Mouse (Mus musculus) CH12.LX (cell line): ENCODE results near the gene Cdhr2. TPM values are rescaled to one million over a fixed set of nuclear protein-coding genes. Genes with fewer than 3 reads are reported as not detected.

Experiments used
- DNase-seq: peaks from one replicate; pipeline ENCODE4 v3.0.0-alpha.2; 2013; ENCODE audit errors: extremely low read depth
- H3K27ac ChIP-seq: 2 replicates; pipeline ENCODE4 v1.5.1; 2012; ENCODE audit warnings: low read depth, mild to moderate bottlenecking, control low read depth, moderate library complexity; ENCODE audit not compliant: insufficient read depth
- H3K27me3 ChIP-seq: replicated peaks from 2 replicates; pipeline ENCODE3; 2012; ENCODE audit warnings: inconsistent platforms
- H3K36me3 ChIP-seq, 2 experiments: replicated peaks in 1 of 2; 2 replicates each; pipeline versions ENCODE3 to v1.6.1; 2012; ENCODE audit warnings: inconsistent platforms in 1 of 2, low read length in 1 of 2, mild to moderate bottlenecking in 1 of 2, mixed read lengths in 1 of 2, moderate library complexity in 1 of 2; ENCODE audit not compliant: control insufficient read depth in 1 of 2, insufficient read depth in 1 of 2
- H3K4me1 ChIP-seq, 2 experiments: 2 replicates each; pipeline ENCODE4 v1.6.1; 2012; ENCODE audit warnings: inconsistent platforms in 1 of 2, moderate library complexity in 1 of 2; ENCODE audit not compliant: insufficient read depth in 2 of 2, control insufficient read depth in 1 of 2
- H3K4me2 ChIP-seq: 2 replicates; pipeline ENCODE4 v1.6.1; 2012; ENCODE audit warnings: low read depth, mild to moderate bottlenecking, control low read depth; ENCODE audit not compliant: poor library complexity, insufficient read depth, severe bottlenecking
- H3K4me3 ChIP-seq, 3 experiments: fragments of 150-350 bp in 1 of 3; sonication (generic) in 1 of 3; replicated peaks in 1 of 3; 2 replicates each; pipeline versions ENCODE3 to v1.5.1; 2011 to 2012; ENCODE audit warnings: low read depth in 2 of 3, low read length in 2 of 3, mild to moderate bottlenecking in 2 of 3, moderate library complexity in 2 of 3, control low read depth in 1 of 3, improper control_type of control experiment in 1 of 3, inconsistent platforms in 1 of 3, mixed read lengths in 1 of 3; ENCODE audit not compliant: poor library complexity in 1 of 3
- H3K79me2 ChIP-seq: replicated peaks from 2 replicates; pipeline ENCODE4 v1.6.1; 2012; ENCODE audit warnings: mild to moderate bottlenecking, moderate library complexity; ENCODE audit not compliant: control insufficient read depth, poor library complexity, insufficient read depth, severe bottlenecking; ENCODE audit errors: extremely low read depth
- H3K9ac ChIP-seq: 2 replicates; pipeline ENCODE4 v1.6.1; 2012; ENCODE audit warnings: low read depth, mild to moderate bottlenecking, control low read depth, moderate library complexity; ENCODE audit not compliant: insufficient read depth
- H3K9me3 ChIP-seq: replicated peaks from 2 replicates; pipeline ENCODE3; 2012; ENCODE audit warnings: low read length, inconsistent platforms, mixed read lengths
- BHLHE40 ChIP-seq: IDR thresholded peaks from 2 replicates; pipeline ENCODE4 v1.6.1; 2011; ENCODE audit warnings: mild to moderate bottlenecking, low read depth, low read length, improper control_type of control experiment
- CHD1 ChIP-seq: IDR thresholded peaks from 2 replicates; pipeline ENCODE4 v1.6.1; 2012; ENCODE audit warnings: low read depth, low read length, improper control_type of control experiment, inconsistent platforms
- CTCF ChIP-seq, 2 experiments: IDR thresholded peaks in 1 of 2; conservative IDR thresholded peaks in 1 of 2; 2 replicates each; pipeline ENCODE4 v1.5.1; 2011 to 2012; ENCODE audit warnings: low read depth in 2 of 2, low read length in 2 of 2, improper control_type of control experiment in 1 of 2, inconsistent platforms in 1 of 2, mild to moderate bottlenecking in 1 of 2, moderate library complexity in 1 of 2
- E2F4 ChIP-seq: IDR thresholded peaks from 2 replicates; pipeline ENCODE4 v1.6.1; 2011; ENCODE audit warnings: low read depth, low read length, improper control_type of control experiment; ENCODE audit not compliant: insufficient replicate concordance
- ELF1 ChIP-seq: IDR thresholded peaks from 2 replicates; pipeline ENCODE4 v1.6.1; 2014; ENCODE audit warnings: low read depth, mild to moderate bottlenecking, inconsistent platforms, low read length, improper control_type of control experiment
- ETS1 ChIP-seq: conservative IDR thresholded peaks from 2 replicates; pipeline ENCODE4 v1.6.1; 2012; ENCODE audit warnings: low read depth, mild to moderate bottlenecking, inconsistent platforms, low read length, improper control_type of control experiment, moderate library complexity
- GABPA ChIP-seq: IDR thresholded peaks from 2 replicates; pipeline ENCODE4 v1.6.1; 2012; ENCODE audit warnings: low read depth, low read length, improper control_type of control experiment, inconsistent platforms; ENCODE audit not compliant: insufficient replicate concordance
- HCFC1 ChIP-seq: IDR thresholded peaks from 2 replicates; pipeline ENCODE4 v1.6.1; 2012; ENCODE audit warnings: low read depth, mild to moderate bottlenecking, inconsistent platforms, low read length, improper control_type of control experiment
- JUN ChIP-seq: IDR thresholded peaks from 2 replicates; pipeline ENCODE4 v1.6.1; 2011; ENCODE audit warnings: low read depth, mild to moderate bottlenecking, low read length, improper control_type of control experiment, moderate library complexity; ENCODE audit not compliant: insufficient read depth
- JUND ChIP-seq: conservative IDR thresholded peaks from 2 replicates; pipeline ENCODE4 v1.6.1; 2011; ENCODE audit warnings: low read depth, low read length, improper control_type of control experiment
- MAFK ChIP-seq: IDR thresholded peaks from 2 replicates; pipeline ENCODE4 v1.6.1; 2011; ENCODE audit warnings: low read length, improper control_type of control experiment; ENCODE audit not compliant: insufficient replicate concordance
- MEF2A ChIP-seq: IDR thresholded peaks from 2 replicates; pipeline ENCODE4 v1.6.1; 2014; ENCODE audit warnings: low read depth, mild to moderate bottlenecking, inconsistent platforms, low read length, improper control_type of control experiment, borderline replicate concordance
- MXI1 ChIP-seq: IDR thresholded peaks from 2 replicates; pipeline ENCODE4 v1.6.1; 2011; ENCODE audit warnings: mild to moderate bottlenecking, low read depth, low read length, improper control_type of control experiment
- NRF1 ChIP-seq: IDR thresholded peaks from 2 replicates; pipeline ENCODE4 v1.6.1; 2014; ENCODE audit warnings: low read depth, mild to moderate bottlenecking, inconsistent platforms, low read length, improper control_type of control experiment, moderate library complexity
- POLR2A ChIP-seq: IDR thresholded peaks from 2 replicates; pipeline ENCODE4 v1.6.1; 2011; ENCODE audit warnings: low read depth, mild to moderate bottlenecking, improper control_type of control experiment, low read length
- POLR2AphosphoS2 ChIP-seq: IDR thresholded peaks from 2 replicates; pipeline ENCODE4 v1.6.1; 2011; ENCODE audit warnings: low read depth, low read length, improper control_type of control experiment
- TCF12 ChIP-seq: IDR thresholded peaks from 2 replicates; pipeline ENCODE4 v1.6.1; 2014; ENCODE audit warnings: low read depth, mild to moderate bottlenecking, inconsistent platforms, low read length, improper control_type of control experiment
- ZNF384 ChIP-seq: IDR thresholded peaks from 2 replicates; pipeline ENCODE4 v1.6.1; 2012; ENCODE audit warnings: low read depth, low read length, improper control_type of control experiment, inconsistent platforms
- dilution Hi-C: fragments of 300-500 bp; cut with MboI; formaldehyde crosslinking; loops from 2 replicates; pipeline ENCODE4 v1.14.3; 2020; ENCODE audit warnings: low sequenced_read_pairs; ENCODE audit not compliant: extremely low pct_unique_long_range_greater_than_20kb, extremely low pct_ligation_motif_present
- in situ Hi-C: fragments of 300-500 bp; cut with MboI; formaldehyde crosslinking; loops from 3 replicates; pipeline ENCODE4 v1.14.3; 2019; ENCODE audit warnings: low sequenced_read_pairs, low pct_ligation_motif_present, low pct_unique_long_range_greater_than_20kb, mixed read lengths
- polyA plus RNA-seq: library from polyadenylated mRNA; unstranded; fragments of >175 nt; gene quantifications from 2 replicates; pipeline ENCODE4 v1.2.1, GENCODE M21; 2012; ENCODE audit warnings: low read depth; ENCODE audit not compliant: insufficient read length
- total RNA-seq, 2 experiments: library from RNA; depleted of rRNA; stranded (reverse); fragments of 300-350 nt in 1 of 2; fragments of >200 nt in 1 of 2; gene quantifications; 2 replicates each; pipeline ENCODE4 v1.2.3; 2012 to 2014

Cdhr2 gene
- total and polyA plus RNA-seq, 3 experiments: not detected

DNA sequence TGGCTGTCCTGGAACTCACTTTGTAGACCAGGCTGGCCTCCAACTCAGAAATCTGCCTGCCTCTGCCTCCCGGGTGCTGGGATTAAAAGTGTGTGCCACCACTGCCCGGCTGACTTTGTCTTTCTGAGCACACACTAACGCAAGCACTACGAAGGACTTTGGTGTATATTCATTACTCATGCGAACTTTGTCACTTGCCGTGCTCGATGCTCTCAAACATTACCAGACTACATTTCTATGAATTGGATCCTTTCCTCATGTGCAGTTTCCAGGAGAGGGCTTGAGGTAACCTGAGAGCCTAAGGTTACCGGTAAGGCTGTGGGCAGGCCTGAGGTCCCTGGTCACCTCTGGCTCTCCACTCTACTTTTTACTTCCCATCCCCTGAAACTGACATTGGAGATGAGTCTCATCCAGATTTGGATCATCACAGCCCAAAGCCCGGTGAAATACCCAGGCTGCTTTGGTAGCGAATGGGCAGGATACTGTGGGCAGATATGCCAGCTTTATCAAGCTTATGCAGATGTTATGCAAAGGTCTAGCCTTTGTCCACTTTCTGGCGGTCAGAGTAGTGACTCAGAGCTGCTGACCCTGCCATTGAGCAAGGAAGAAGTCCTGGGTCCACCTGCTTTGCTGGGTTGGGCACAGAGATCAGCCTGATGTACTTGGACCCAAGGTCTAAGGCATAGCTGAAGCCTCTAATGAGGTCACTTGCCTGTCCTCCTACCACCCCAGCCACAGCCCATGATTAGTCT lies 5.6 kb upstream of the Cdhr2 start:
- H3K9me3 ChIP-seq: no peaks in the 10 kb centered on the region
- no peak overlapping the region for H3K27ac ChIP-seq
- H3K36me3 ChIP-seq: peaks cover 0 to 3% of the 10 kb centered on the region in 2 experiments
- no peak overlapping the region for H3K4me2 ChIP-seq
- TF ChIP-seq TCF12 (no peak), MEF2A (no peak)
- no peak overlapping the region for H3K4me3 ChIP-seq
- H3K79me2 ChIP-seq: peaks cover 11% of the 10 kb centered on the region
- in situ Hi-C loops (no loop called here), dilution Hi-C loops (no loop called here)
- DNase-seq: no peak
- peaks cover 12 to 28% of the 10 kb centered on the region in 2 experiments for H3K4me1 ChIP-seq
- H3K9ac ChIP-seq: no peak overlapping the region
- peaks cover 17% of the 10 kb centered on the region for H3K27me3 ChIP-seq

GRCm38 (mm10) chr13:54702507-54702906 lies 1.2 kb downstream of the Cdhr2 start:
- Histone ChIP-seq H3K36me3 (no peaks in the 10 kb centered on the region), H3K27me3 (peaks cover 56% of the 10 kb centered on the region), H3K9me3 (no peaks in the 10 kb centered on the region), H3K4me2 (no peak overlapping the region), H3K79me2 (no peaks in the 10 kb centered on the region), H3K9ac (no peak overlapping the region), H3K27ac (no peak overlapping the region), H3K4me3 (no peak overlapping the region), H3K4me1 (peaks cover 0 to 8% of the 10 kb centered on the region in 2 experiments; a peak in 2 of 4 replicates)
- DNase-seq: no peak
- no peak for TF ChIP-seq TCF12
- no peak for TF ChIP-seq MXI1
- TF ChIP-seq ZNF384: no peak
- dilution Hi-C loops: no loop called here
- in situ Hi-C loops: no loop called here

DNA sequence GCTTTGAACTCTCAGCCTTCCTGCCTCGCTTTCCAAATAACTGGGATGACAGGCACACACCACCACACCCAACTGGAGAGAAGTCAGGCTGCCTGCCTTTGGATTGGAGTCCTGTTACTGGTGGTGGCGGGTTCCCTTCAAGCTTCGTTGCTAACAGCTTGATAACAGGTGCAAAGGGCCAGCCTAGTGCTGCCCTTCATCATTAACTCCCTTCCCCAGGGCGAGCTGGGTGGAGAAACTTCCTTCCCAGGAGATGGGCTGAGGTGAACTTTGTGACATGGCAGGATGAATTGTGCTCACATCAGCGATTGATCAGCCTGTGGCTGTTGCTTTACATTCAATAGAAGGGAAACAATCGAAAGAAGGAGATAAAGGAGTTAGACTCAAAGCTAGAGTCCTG lies 3.6 kb downstream of the Cdhr2 start:
- no peaks in the 10 kb centered on the region for H3K79me2 ChIP-seq
- no peaks in the 10 kb centered on the region for H3K9me3 ChIP-seq
- no peaks in the 10 kb centered on the region for H3K36me3 ChIP-seq
- H3K9ac ChIP-seq: no peak overlapping the region
- dilution Hi-C loops: no loop called here
- no peak overlapping the region for H3K4me2 ChIP-seq
- no peak overlapping the region for H3K4me3 ChIP-seq
- no peak overlapping the region for H3K27ac ChIP-seq
- H3K4me1 ChIP-seq: peaks cover 0 to 8% of the 10 kb centered on the region in 2 experiments; a peak in 2 of 4 replicates
- in situ Hi-C loops: no loop called here
- no peak for DNase-seq
- no peak for TF ChIP-seq CTCF (conservative IDR thresholded peaks at IDR 0.05 in 1 of 2, IDR thresholded peaks at IDR 0.05 in 1 of 2; ENCODE audit: low read depth in 2 of 2, low read length in 2 of 2)
- TF ChIP-seq CHD1: no peak
- TF ChIP-seq MAFK: no peak
- no peak for TF ChIP-seq GABPA
- TF ChIP-seq ETS1: no peak
- TF ChIP-seq JUND: no peak
- TF ChIP-seq POLR2AphosphoS2: no peak
- TF ChIP-seq BHLHE40: no peak
- no peak for TF ChIP-seq E2F4
- TF ChIP-seq NRF1: no peak
- TF ChIP-seq JUN: no peak
- no peak for TF ChIP-seq ELF1
- no peak for TF ChIP-seq HCFC1
- no peak for TF ChIP-seq POLR2A
- peaks cover 66% of the 10 kb centered on the region for H3K27me3 ChIP-seq
